Mouse (Mus musculus): ENCODE measurements at regions not wholly inside any gene's neighbourhood (a gene's known extent, or its start where the extent isn't known, plus 50 kb on each side); places are given as distances from the start of the nearest gene placed in this dataset.

- no peak for DNase-seq (ENCODE audit: low spot score in 2 of 2)
Measured at GRCm38 (mm10) chr14:39682306-39683000, 209.6 kb upstream of the Nrg3 start.

DNA sequence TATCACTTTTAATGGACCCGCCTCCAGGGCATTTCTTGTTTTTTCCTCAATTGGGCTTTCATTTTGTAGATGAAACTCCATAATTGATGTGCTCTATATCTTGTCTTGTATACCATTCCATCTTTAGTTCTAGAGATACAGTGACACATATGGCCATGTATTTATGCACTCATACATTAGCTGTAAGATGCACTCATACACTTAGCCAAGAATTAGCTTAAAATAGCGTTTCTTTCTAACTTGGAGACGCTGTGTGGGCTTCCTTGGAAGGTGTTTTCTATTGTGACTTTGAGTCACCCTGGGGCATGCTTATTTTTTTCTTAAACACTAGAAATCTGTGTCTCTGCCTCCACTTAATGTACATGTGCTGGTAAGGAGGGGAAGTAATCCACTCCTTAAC lies 205.3 kb upstream of the Nrg3 start:
- DNase-seq (ENCODE audit: low spot score in 2 of 2): no peak

DNA sequence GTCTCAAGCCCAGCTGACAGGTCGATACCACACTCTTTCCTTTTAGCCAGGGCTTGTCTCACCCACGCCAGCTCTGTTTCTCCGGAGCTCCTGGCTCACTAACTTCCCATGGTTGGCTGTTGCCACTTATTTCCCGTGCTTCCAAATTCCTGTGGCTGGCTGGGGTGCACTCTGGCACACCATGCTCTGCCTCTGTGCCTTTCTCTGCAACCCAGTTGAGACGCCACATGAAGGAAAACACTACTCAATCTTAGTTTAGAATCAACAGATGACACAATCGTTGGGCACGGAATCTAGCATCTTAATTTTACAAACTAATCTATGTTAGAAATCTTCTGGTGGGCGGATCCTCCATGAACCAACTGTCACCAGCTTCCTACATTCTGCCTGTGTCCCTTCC lies 204.7 kb upstream of the Nrg3 start:
- peak; percentile 3 to 13 for DNase-seq (ENCODE audit: low spot score in 2 of 2)

GRCm38 (mm10) chr14:39638776-39639175 lies 165.9 kb upstream of the Nrg3 start:
- no peak for DNase-seq (ENCODE audit: low spot score in 2 of 2)
